Mouse (Mus musculus) heart, embryonic 14.5 days (tissue): ENCODE results near the gene Klf16. TPM values are rescaled to one million over a fixed set of nuclear protein-coding genes. Genes with fewer than 3 reads are reported as not detected.

ENCODE experiments used
- ATAC-seq: fragments of 200-750 bp; cut with Nextera tagmentation; 2 replicates; pipeline ENCODE4 v1.8.0; 2017; ENCODE audit warnings: low read depth, moderate TSS enrichment; ENCODE audit not compliant: insufficient number of reproducible peaks, insufficient read depth, low FRiP score
- H3K27ac ChIP-seq, 2 experiments: fragments of 200-500 bp in 1 of 2; fragments of 300-500 bp in 1 of 2; sonication (generic) in 1 of 2; replicated peaks in 1 of 2; 2 replicates each; pipeline ENCODE4 v1.5.1; 2012 to 2014; ENCODE audit warnings: low read depth in 2 of 2, low read length in 2 of 2, control low read depth in 1 of 2, mild to moderate bottlenecking in 1 of 2, mixed read lengths in 1 of 2; ENCODE audit not compliant: control insufficient read depth in 1 of 2, insufficient read depth in 1 of 2
- H3K27me3 ChIP-seq: fragments of 300-500 bp; sonication (generic); 2 replicates; pipeline ENCODE4 v1.6.1; 2014; ENCODE audit warnings: mild to moderate bottlenecking, low read length, control low read depth; ENCODE audit not compliant: control insufficient read depth, insufficient read depth
- H3K36me3 ChIP-seq: fragments of 300-500 bp; sonication (generic); 2 replicates; pipeline ENCODE4 v1.6.1; 2014; ENCODE audit warnings: mild to moderate bottlenecking, control low read depth, low read length, mixed read lengths; ENCODE audit not compliant: control insufficient read depth, insufficient read depth
- H3K4me1 ChIP-seq, 2 experiments: fragments of 200-500 bp in 1 of 2; fragments of 300-500 bp in 1 of 2; sonication (generic) in 1 of 2; 2 replicates each; pipeline ENCODE4 v1.6.1; 2012 to 2014; ENCODE audit warnings: low read length in 2 of 2, control low read depth in 1 of 2, mixed read lengths in 1 of 2; ENCODE audit not compliant: control insufficient read depth in 2 of 2, insufficient read depth in 2 of 2
- H3K4me2 ChIP-seq: fragments of 300-500 bp; sonication (generic); 2 replicates; pipeline ENCODE4 v1.6.1; 2014; ENCODE audit warnings: mild to moderate bottlenecking, low read length
- H3K4me3 ChIP-seq, 2 experiments: fragments of 200-500 bp in 1 of 2; fragments of 300-500 bp in 1 of 2; sonication (generic) in 1 of 2; 2 replicates each; pipeline ENCODE4 v1.5.1; 2012 to 2014; ENCODE audit warnings: low read length in 2 of 2, mild to moderate bottlenecking in 2 of 2, control low read depth in 1 of 2, low read depth in 1 of 2, moderate library complexity in 1 of 2; ENCODE audit not compliant: control insufficient read depth in 1 of 2, insufficient read depth in 1 of 2
- H3K9ac ChIP-seq: fragments of 300-500 bp; sonication (generic); 2 replicates; pipeline ENCODE4 v1.6.1; 2014; ENCODE audit warnings: mild to moderate bottlenecking, low read length
- H3K9me3 ChIP-seq: fragments of 300-500 bp; sonication (generic); 2 replicates; pipeline ENCODE4 v1.6.1; 2016; ENCODE audit warnings: low read length, control low read depth; ENCODE audit not compliant: control insufficient read depth
- WGBS: fragments of 180-500 bp; shearing (Covaris S2); extraction: QIAGEN DNeasy Blood & Tissue Kit; methylation state at CpG from one replicate; pipeline ENCODE4 v1.1.7; 2014; 5-methylcytosine and 5-hydroxymethylcytosine counted together
- polyA plus RNA-seq: library from polyadenylated mRNA; unstranded; fragments of >200 nt; fragmentation: Nextera tagmentation; extraction: Ambion mirVana; gene quantifications from 2 replicates; pipeline ENCODE4 v1.2.1, GENCODE M21; 2014

The Klf16 gene
- polyA plus RNA-seq, 1 experiment from 2014 or later: 5.0 TPM

- Histone ChIP-seq H3K4me3 (no peak overlapping the region), H3K4me2 (no peak overlapping the region), H3K9me3 (no peaks in the 10 kb centered on the region), H3K9ac (no peak overlapping the region), H3K36me3 (peaks cover 12% of the 10 kb centered on the region; the same call in 1 of the 2 replicates), H3K27ac (no peak overlapping the region), H3K27me3 (no peaks in the 10 kb centered on the region), H3K4me1 (peaks cover 34 to 62% of the 10 kb centered on the region in 2 experiments)
- no peak for ATAC-seq
- WGBS: 72% methylated on average over 2 of the region's 2 CpGs
These were observed 4.6 kb downstream of the Klf16 start for GRCm38 (mm10) chr10:80572477-80572876.

- Histone ChIP-seq H3K27me3 (no peaks in the 10 kb centered on the region), H3K9me3 (no peaks in the 10 kb centered on the region), H3K27ac (peak overlapping the region in 1 of 2 experiments; percentile 1; a peak in 1 of 4 replicates), H3K36me3 (peaks cover 15% of the 10 kb centered on the region; the same call in 1 of the 2 replicates), H3K4me2 (peak overlapping the region; percentile 59), H3K4me1 (peaks cover 34 to 67% of the 10 kb centered on the region in 2 experiments), H3K9ac (peak overlapping the region; percentile 47; the same call in 1 of the 2 replicates), H3K4me3 (peak overlapping the region; percentile 2 to 11; a peak in 2 of 4 replicates)
- 22% methylated on average over 30 of the region's 30 CpGs for WGBS
- no peak for ATAC-seq
These were observed 6.0 kb downstream of the Klf16 start for GRCm38 (mm10) chr10:80570871-80571836.

- WGBS: 85% methylated on average over 10 of the region's 10 CpGs
- Histone ChIP-seq H3K4me1 (peaks cover 30 to 60% of the 10 kb centered on the region in 2 experiments), H3K36me3 (peaks cover 19% of the 10 kb centered on the region; the same call in 1 of the 2 replicates), H3K4me3 (0 out of 4 replicates have a peak overlapping the region, but pooled peaks of 1 of the 2 experiments have one; percentile 11), H3K27me3 (no peaks in the 10 kb centered on the region), H3K9me3 (no peaks in the 10 kb centered on the region), H3K27ac (no peak overlapping the region), H3K9ac (peak overlapping the region; percentile 47), H3K4me2 (peak overlapping the region; percentile 59)
- no peak for ATAC-seq
These were observed 6.7 kb downstream of the Klf16 start for GRCm38 (mm10) chr10:80570419-80570818.

- 39% methylated on average over 10 of the region's 10 CpGs for WGBS
- no peaks in the 10 kb centered on the region for H3K27me3 ChIP-seq
- H3K4me1 ChIP-seq: peaks cover 28 to 54% of the 10 kb centered on the region in 2 experiments
- ATAC-seq: peak; percentile 45; the same call in 1 of the 2 replicates
- H3K4me3 ChIP-seq: no peak overlapping the region; a peak in 1 of 4 replicates
- no peaks in the 10 kb centered on the region for H3K9me3 ChIP-seq
- peak overlapping the region; percentile 47 for H3K9ac ChIP-seq
- peak overlapping the region; percentile 47 for H3K4me2 ChIP-seq
- H3K36me3 ChIP-seq: peaks cover 19% of the 10 kb centered on the region; the same call in 1 of the 2 replicates
- peak overlapping the region in 1 of 2 experiments; percentile 37; a peak in 2 of 4 replicates for H3K27ac ChIP-seq
These were observed 7.5 kb downstream of the Klf16 start for GRCm38 (mm10) chr10:80569664-80570066.

DNA sequence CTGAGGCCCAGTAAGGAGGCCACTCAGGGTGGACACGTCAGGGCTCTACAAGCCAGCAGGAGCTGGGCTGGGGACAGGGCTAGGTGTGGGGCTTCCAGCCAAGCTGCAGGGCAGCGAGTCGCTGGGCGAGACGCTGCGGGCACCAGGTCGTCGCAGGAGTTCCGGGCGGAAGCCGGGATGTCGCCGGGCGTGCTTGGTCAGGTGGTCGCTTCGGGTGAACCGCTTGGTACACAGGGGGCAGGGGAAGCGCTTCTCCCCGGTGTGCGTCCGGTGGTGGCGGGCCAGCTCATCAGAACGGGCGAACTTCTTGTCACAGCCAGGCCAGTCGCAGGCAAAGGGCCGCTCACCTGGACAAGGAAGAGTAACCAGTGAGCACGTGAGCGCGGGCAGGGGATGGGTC lies 8.2 kb downstream of the Klf16 start:
- Histone ChIP-seq H3K4me3 (no peak overlapping the region), H3K27ac (no peak overlapping the region), H3K9me3 (no peaks in the 10 kb centered on the region), H3K36me3 (peaks cover 19% of the 10 kb centered on the region; the same call in 1 of the 2 replicates), H3K9ac (no peak overlapping the region), H3K4me2 (no peak overlapping the region), H3K27me3 (no peaks in the 10 kb centered on the region), H3K4me1 (peaks cover 24 to 47% of the 10 kb centered on the region in 2 experiments)
- ATAC-seq: no peak
- WGBS: 97% methylated on average over 29 of the region's 29 CpGs

- 0 out of 2 replicates have a peak, but pooled peaks have one; percentile 12 for ATAC-seq
- H3K9me3 ChIP-seq: no peaks in the 10 kb centered on the region
- 32% methylated on average over 17 of the region's 17 CpGs for WGBS
- H3K4me3 ChIP-seq: no peak overlapping the region
- peaks cover 18 to 36% of the 10 kb centered on the region in 2 experiments for H3K4me1 ChIP-seq
- H3K36me3 ChIP-seq: peaks cover 19% of the 10 kb centered on the region; the same call in 1 of the 2 replicates
- H3K9ac ChIP-seq: no peak overlapping the region
- H3K4me2 ChIP-seq: no peak overlapping the region
- H3K27ac ChIP-seq: no peak overlapping the region
- H3K27me3 ChIP-seq: no peaks in the 10 kb centered on the region
These were observed 10.6 kb downstream of the Klf16 start for GRCm38 (mm10) chr10:80566375-80567092.
